Mouse (Mus musculus): ENCODE results near the gene C4b. TPM values are rescaled to one million over a fixed set of nuclear protein-coding genes. Genes with fewer than 3 reads are reported as not detected.

The C4b gene
- polyA plus RNA-seq, 1 experiment from 2014 or later, result not detected

Small RNA genes lying within 50 kb of the gene (microRNA-seq; reads per million reads assigned to microRNA genes)
- gene Gm27471, result not detected

Other genes starting within 250 kb of the C4b start
- not detected in 2 replicates for gene Btnl6, start 226.5 kb downstream of the C4b start, polyA plus RNA-seq (2016; fragmentation: Nextera tagmentation; extraction: Ambion mirVana)
- gene Notch4, start 179.6 kb downstream of the C4b start, polyA plus RNA-seq (2016; fragmentation: Nextera tagmentation; extraction: Ambion mirVana), result 6.4 and 8.4 TPM in 2 replicates
- 6.8 and 11.0 TPM in 2 replicates for gene Gpsm3, start 154.1 kb downstream of the C4b start, polyA plus RNA-seq (2016; fragmentation: Nextera tagmentation; extraction: Ambion mirVana)
- 10.2 and 16.6 TPM in 2 replicates for gene Pbx2, start 152.6 kb downstream of the C4b start, polyA plus RNA-seq (2016; fragmentation: Nextera tagmentation; extraction: Ambion mirVana)
- 5.3 and 5.6 TPM in 2 replicates for gene Ager, start 146.0 kb downstream of the C4b start, polyA plus RNA-seq (2016; fragmentation: Nextera tagmentation; extraction: Ambion mirVana)
- 139 and 157 TPM in 2 replicates for gene Rnf5, start 140.2 kb downstream of the C4b start, polyA plus RNA-seq (2016; fragmentation: Nextera tagmentation; extraction: Ambion mirVana)
- gene Agpat1, start 139.6 kb downstream of the C4b start, polyA plus RNA-seq (2016; fragmentation: Nextera tagmentation; extraction: Ambion mirVana), result 44.8 and 57.8 TPM in 2 replicates
- gene Egfl8, start 127.9 kb downstream of the C4b start, polyA plus RNA-seq (2016; fragmentation: Nextera tagmentation; extraction: Ambion mirVana), result 0.49 and 1.7 TPM in 2 replicates
- gene Ppt2, start 115.4 kb downstream of the C4b start, polyA plus RNA-seq (2016; fragmentation: Nextera tagmentation; extraction: Ambion mirVana), result 24.3 and 27.5 TPM in 2 replicates
- 0.11 TPM in 1 of 2 replicates, not detected in the other for gene Prrt1, start 114.3 kb downstream of the C4b start, polyA plus RNA-seq (2016; fragmentation: Nextera tagmentation; extraction: Ambion mirVana)
- gene Fkbpl, start 99.1 kb downstream of the C4b start, polyA plus RNA-seq (2016; fragmentation: Nextera tagmentation; extraction: Ambion mirVana), result 12.6 TPM in 2 replicates
- 74.0 and 76.8 TPM in 2 replicates for gene Atf6b, start 96.7 kb downstream of the C4b start, polyA plus RNA-seq (2016; fragmentation: Nextera tagmentation; extraction: Ambion mirVana)
- gene Tnxb, start 73.3 kb downstream of the C4b start, polyA plus RNA-seq (2016; fragmentation: Nextera tagmentation; extraction: Ambion mirVana), result 0.04 and 0.07 TPM in 2 replicates
- not detected in 2 replicates for gene Cyp21a1, start 60.7 kb upstream of the C4b start, polyA plus RNA-seq (2016; fragmentation: Nextera tagmentation; extraction: Ambion mirVana)
- gene Stk19, start 93.1 kb upstream of the C4b start, polyA plus RNA-seq (2016; fragmentation: Nextera tagmentation; extraction: Ambion mirVana), result 22.3 and 22.8 TPM in 2 replicates
- 48.1 and 62.2 TPM in 2 replicates for gene Dxo, start 93.1 kb upstream of the C4b start, polyA plus RNA-seq (2016; fragmentation: Nextera tagmentation; extraction: Ambion mirVana)
- 39.9 and 43.6 TPM in 2 replicates for gene Skiv2l, start 106.3 kb upstream of the C4b start, polyA plus RNA-seq (2016; fragmentation: Nextera tagmentation; extraction: Ambion mirVana)
- 89.6 and 104 TPM in 2 replicates for gene Nelfe, start 106.5 kb upstream of the C4b start, polyA plus RNA-seq (2016; fragmentation: Nextera tagmentation; extraction: Ambion mirVana)
- 1.3 and 11.4 TPM in 2 replicates for gene Cfb, start 118.6 kb upstream of the C4b start, polyA plus RNA-seq (2016; fragmentation: Nextera tagmentation; extraction: Ambion mirVana)
- gene Zbtb12, start 135.6 kb upstream of the C4b start, polyA plus RNA-seq (2016; fragmentation: Nextera tagmentation; extraction: Ambion mirVana), result 2.2 and 4.1 TPM in 2 replicates
- gene Gm20547, start 138.2 kb upstream of the C4b start, polyA plus RNA-seq (2016; fragmentation: Nextera tagmentation; extraction: Ambion mirVana), result not detected in 2 replicates
- 0.67 and 1.6 TPM in 2 replicates for gene C2, start 154.4 kb upstream of the C4b start, polyA plus RNA-seq (2016; fragmentation: Nextera tagmentation; extraction: Ambion mirVana)
- 46.3 and 66.0 TPM in 2 replicates for gene Ehmt2, start 154.6 kb upstream of the C4b start, polyA plus RNA-seq (2016; fragmentation: Nextera tagmentation; extraction: Ambion mirVana)
- gene Slc44a4, start 170.6 kb upstream of the C4b start, polyA plus RNA-seq (2016; fragmentation: Nextera tagmentation; extraction: Ambion mirVana), result 0.10 and 0.41 TPM in 2 replicates
- 21.3 and 25.5 TPM in 2 replicates for gene Neu1, start 187.4 kb upstream of the C4b start, polyA plus RNA-seq (2016; fragmentation: Nextera tagmentation; extraction: Ambion mirVana)
- gene Hspa1b, start 215.4 kb upstream of the C4b start, polyA plus RNA-seq (2016; fragmentation: Nextera tagmentation; extraction: Ambion mirVana), result 0.20 TPM in 1 of 2 replicates, not detected in the other
- 0.52 TPM in 1 of 2 replicates, not detected in the other for gene Gm20481, start 226.0 kb upstream of the C4b start, polyA plus RNA-seq (2016; fragmentation: Nextera tagmentation; extraction: Ambion mirVana)
- 1.8 and 2.4 TPM in 2 replicates for gene Hspa1a, start 228.3 kb upstream of the C4b start, polyA plus RNA-seq (2016; fragmentation: Nextera tagmentation; extraction: Ambion mirVana)
- gene Hspa1l, start 228.8 kb upstream of the C4b start, polyA plus RNA-seq (2016; fragmentation: Nextera tagmentation; extraction: Ambion mirVana), result 1.6 and 1.7 TPM in 2 replicates
- gene Lsm2, start 238.0 kb upstream of the C4b start, polyA plus RNA-seq (2016; fragmentation: Nextera tagmentation; extraction: Ambion mirVana), result 197 and 247 TPM in 2 replicates